Mouse (Mus musculus): ENCODE data around the gene Nuak2.

Nuak2 gene

DNA sequence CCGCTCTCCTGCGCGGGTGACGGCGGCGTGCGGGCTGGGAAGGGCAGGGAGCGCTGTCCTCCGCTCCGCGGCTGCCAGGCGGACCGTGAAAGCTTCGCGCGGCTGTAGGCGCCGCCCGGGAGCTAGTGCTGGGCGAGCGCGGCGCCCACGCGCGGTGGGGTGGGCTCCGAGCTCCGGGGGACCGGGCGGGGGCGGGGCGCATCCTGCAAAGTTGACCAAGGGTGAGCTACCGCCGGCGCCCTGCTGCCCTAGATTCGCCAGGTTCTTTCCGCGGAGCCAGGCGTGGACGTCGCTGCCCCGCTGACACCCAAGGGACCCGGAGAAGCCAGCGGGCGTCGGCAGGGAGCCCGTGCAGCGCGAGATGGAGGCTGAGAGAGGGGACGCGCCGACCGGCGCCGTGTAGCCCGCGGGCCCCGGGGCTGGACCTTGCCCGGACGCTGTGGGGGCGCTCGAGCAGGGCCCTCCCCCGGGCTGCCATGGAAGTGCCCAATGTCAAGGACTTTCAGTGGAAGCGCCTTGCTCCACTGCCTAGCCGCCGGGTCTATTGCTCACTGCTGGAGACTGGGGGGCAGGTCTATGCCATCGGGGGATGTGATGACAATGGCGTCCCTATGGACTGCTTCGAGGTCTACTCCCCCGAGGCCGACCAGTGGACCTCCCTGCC, 17.0 kb upstream of the Nuak2 start:
- DNase-seq (ENCODE audit: low spot score): no peak

- DNase-seq (ENCODE audit: low spot score): no peak
Measured at GRCm38 (mm10) chr1:132299744-132300143, 16.2 kb upstream of the Nuak2 start.

GRCm38 (mm10) chr1:132301242-132301641, 14.7 kb upstream of the Nuak2 start:
- DNase-seq (ENCODE audit: low spot score): no peak

DNA sequence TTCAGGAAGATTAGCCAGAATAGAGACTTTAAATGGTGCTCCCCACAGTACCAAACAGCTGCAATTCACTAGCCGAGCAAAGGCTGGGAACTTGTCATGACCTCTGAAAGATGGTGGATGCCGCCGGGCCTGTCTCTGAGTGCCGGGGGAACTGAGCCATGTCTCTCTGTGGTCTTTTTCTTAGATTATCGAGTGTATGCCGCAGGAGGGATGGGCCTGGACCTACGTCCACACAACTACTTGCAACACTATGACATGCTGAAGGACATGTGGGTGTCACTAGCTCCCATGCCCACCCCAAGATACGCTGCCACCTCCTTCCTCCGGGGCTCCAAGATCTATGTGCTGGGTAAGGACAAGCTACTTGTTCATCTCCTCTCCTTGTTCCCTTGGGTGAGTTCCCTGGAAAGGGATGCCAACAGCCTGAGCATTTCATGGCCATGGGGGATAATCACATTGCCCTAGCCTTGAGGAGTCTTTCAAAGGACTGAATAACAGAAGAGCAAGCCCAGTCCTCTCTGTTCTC, 13.5 kb upstream of the Nuak2 start:
- DNase-seq (ENCODE audit: low spot score): no peak

GRCm38 (mm10) chr1:132304618-132305214, 11.2 kb upstream of the Nuak2 start:
- DNase-seq (ENCODE audit: low spot score): no peak

GRCm38 (mm10) chr1:132306160-132306559, 9.8 kb upstream of the Nuak2 start:
- DNase-seq (ENCODE audit: low spot score): no peak

DNA sequence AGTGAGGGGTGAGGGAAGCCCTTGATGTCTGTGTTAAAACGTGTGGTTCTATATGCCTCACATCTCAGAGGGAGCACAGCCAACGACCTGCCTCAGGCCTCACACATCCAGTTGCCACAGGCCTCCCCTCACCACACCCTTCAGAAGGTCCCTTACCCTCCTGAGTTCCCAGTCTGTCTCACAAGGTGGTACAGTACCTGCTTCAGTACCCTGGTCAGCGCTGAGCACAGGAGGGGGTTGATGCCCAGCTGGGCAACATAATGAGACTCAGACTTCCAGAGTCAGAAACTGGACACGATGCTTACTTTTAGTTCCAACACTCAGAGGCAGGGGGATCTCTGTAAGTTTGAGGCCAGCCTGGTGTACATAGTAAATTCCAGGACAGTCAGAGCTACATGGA, 9.1 kb upstream of the Nuak2 start:
- DNase-seq (ENCODE audit: low spot score): no peak

- no peak for DNase-seq (ENCODE audit: low spot score)
Measured at GRCm38 (mm10) chr1:132307962-132308361, 8.0 kb upstream of the Nuak2 start.

- no peak for DNase-seq (ENCODE audit: low spot score)
Measured at GRCm38 (mm10) chr1:132308674-132309073, 7.3 kb upstream of the Nuak2 start.

DNA sequence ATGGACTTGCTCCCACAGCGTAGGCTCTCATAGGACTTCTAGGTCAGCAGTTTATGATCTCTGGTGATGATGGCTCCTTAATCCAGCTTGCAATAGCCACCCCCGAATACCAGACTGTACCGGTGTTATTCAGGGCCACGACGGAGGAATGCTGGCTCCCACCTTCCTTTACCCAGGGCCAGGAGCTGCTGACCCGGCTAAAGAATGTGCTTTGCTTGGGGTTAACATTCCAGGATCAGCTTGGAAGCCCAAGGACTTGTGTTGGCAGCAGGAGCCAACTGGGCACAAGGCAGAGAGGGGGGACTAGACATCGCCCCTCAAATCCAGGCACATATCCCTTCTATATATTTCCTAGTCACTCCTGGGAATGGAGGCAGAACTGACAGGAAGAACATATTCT, 5.2 kb upstream of the Nuak2 start:
- DNase-seq (ENCODE audit: low spot score): no peak

DNA sequence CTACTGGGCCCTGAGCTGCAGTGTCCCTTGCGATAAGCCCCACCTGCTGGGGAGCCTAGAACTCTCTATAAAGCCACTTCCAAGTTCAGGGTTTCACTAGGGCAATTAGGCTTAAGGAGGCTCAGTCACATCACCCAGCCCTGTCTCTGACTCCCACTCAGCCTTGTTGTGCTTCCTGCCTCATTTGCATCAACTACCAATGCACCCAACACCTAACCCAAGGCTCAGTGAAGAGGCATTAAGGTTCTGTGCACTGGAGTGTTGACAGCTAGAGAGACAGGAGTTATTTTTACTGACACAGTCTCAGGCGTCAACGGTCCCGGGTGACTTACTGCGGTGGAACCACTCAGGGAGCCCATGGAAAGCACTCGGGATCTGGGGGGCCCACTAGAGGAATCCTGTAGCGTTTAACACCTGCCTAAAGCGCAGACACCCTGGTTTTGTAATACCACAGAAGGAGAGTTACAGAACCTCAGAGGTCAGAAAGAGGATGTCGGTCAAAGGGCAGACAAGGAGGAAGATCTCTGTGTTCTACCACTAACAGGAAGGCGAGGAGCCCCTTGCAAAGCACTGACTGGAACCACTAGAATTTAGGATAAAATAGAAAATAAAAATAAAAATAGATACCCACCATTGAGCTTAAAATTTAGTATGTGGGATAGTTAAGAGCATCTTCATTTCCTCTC, 4.6 kb upstream of the Nuak2 start:
- DNase-seq (ENCODE audit: low spot score): no peak

- no peak for DNase-seq (ENCODE audit: low spot score)
Measured at GRCm38 (mm10) chr1:132312043-132312442, 3.9 kb upstream of the Nuak2 start.

DNA sequence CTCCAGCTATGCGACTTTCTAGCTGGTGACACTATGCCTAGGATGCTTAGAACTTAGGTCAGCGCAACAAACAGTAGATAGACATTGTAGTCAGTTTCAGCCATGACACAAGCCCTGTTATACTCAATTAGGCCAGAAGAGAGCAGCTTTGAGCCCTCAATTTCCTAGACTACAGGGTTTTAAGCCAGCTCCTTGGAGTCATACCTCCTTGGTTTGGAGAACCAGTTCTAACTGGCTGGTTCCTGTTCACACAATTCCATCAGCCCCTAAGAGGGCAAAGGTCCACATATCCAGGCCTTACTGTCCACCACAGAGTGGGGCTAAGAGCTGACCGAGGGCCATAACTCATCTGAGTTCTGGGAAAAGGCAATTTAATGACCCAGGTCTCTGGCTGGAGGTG, 3.2 kb upstream of the Nuak2 start:
- peak; percentile 79 for DNase-seq (ENCODE audit: low spot score)

- no peak for DNase-seq (ENCODE audit: low spot score)
Measured at GRCm38 (mm10) chr1:132316625-132316994, 684 bp downstream of the Nuak2 start.

- DNase-seq (ENCODE audit: low spot score): peak; percentile 62
Measured at GRCm38 (mm10) chr1:132317413-132317812, 1.5 kb downstream of the Nuak2 start.

- peak; percentile 71 for DNase-seq (ENCODE audit: low spot score)
Measured at GRCm38 (mm10) chr1:132317894-132318863, 2.3 kb downstream of the Nuak2 start.

- DNase-seq (ENCODE audit: low spot score): no peak
Measured at GRCm38 (mm10) chr1:132319242-132319641, 3.3 kb downstream of the Nuak2 start.

GRCm38 (mm10) chr1:132321821-132322580, 6.1 kb downstream of the Nuak2 start:
- DNase-seq (ENCODE audit: low spot score): no peak

- peak; percentile 48 for DNase-seq (ENCODE audit: low spot score)
Measured at GRCm38 (mm10) chr1:132322711-132323542, 7.0 kb downstream of the Nuak2 start.

GRCm38 (mm10) chr1:132326777-132327176, 10.9 kb downstream of the Nuak2 start:
- no peak for DNase-seq (ENCODE audit: low spot score)
